Mouse (Mus musculus): ENCODE results near the gene Aff1. TPM values are rescaled to one million over a fixed set of nuclear protein-coding genes. Genes with fewer than 3 reads are reported as not detected.

The Aff1 gene
- polyA plus RNA-seq, 1 experiment: 19.2 TPM

DNA sequence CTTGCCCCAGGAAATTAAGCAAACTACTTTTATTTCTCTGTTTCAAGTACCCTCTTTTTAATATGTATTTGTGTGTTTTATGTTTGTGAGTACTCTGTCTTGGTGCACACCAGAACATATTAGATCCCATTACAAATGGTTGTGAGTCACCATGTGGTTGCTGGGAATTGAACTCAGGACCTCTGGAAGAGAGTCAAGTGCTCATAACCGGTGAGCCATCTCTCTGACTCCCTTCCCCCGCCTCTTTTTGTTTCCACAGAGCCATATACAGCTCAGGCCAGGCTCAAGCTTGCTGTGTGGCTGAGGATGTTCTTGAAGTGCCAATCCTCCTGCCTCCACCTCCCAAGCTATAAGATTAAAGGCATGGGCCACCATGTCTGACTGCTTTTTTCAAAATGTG, 26.3 kb upstream of the Aff1 start:
- TF ChIP-seq CTCF (IDR thresholded peaks at IDR 0.05; ENCODE audit: insufficient read depth, low read length) (no peak), POLR2A (IDR thresholded peaks at IDR 0.05; ENCODE audit: borderline replicate concordance, extremely low read depth, low read depth, low read length) (no peak)
- H3K4me1 ChIP-seq (ENCODE audit: control insufficient read depth, insufficient read depth, low read length): no peaks in the 10 kb centered on the region
- H3K4me3 ChIP-seq (replicated peaks; ENCODE audit: extremely low read depth, low read depth, low read length): no peak overlapping the region
- DNase-seq: no peak
- 61% methylated on average over 2 of the region's 2 CpGs for WGBS

DNA sequence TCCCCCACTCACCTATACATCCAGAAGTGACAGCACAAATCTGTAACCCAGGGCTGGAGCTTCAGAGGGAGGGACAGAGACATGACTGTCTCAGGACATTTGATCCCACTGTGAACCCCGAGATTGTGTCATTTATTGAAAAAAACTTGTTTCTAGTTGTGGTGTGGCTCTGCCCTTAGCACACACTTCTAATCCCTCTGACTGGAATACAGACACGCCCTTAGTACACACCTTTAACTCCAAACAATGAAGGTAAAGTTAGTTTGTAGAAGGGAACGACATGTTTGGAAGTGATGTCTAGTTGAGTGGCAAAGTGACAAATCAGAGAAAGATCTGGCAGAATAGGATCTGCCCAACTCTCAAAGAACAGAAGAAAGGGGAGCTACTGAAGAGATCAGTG, 20.3 kb upstream of the Aff1 start:
- no peaks in the 10 kb centered on the region for H3K4me1 ChIP-seq (ENCODE audit: control insufficient read depth, insufficient read depth, low read length)
- no peak for TF ChIP-seq CTCF (IDR thresholded peaks at IDR 0.05; ENCODE audit: insufficient read depth, low read length)
- TF ChIP-seq POLR2A (IDR thresholded peaks at IDR 0.05; ENCODE audit: borderline replicate concordance, extremely low read depth, low read depth, low read length): no peak
- no peak overlapping the region for H3K4me3 ChIP-seq (replicated peaks; ENCODE audit: extremely low read depth, low read depth, low read length)
- DNase-seq: no peak
- WGBS: 64% methylated on average over 3 of the region's 3 CpGs

GRCm38 (mm10) chr5:103673611-103674010, 18.6 kb upstream of the Aff1 start:
- WGBS: 82% methylated on average over 4 of the region's 4 CpGs
- H3K4me3 ChIP-seq (replicated peaks; ENCODE audit: extremely low read depth, low read depth, low read length): no peak overlapping the region
- TF ChIP-seq POLR2A (IDR thresholded peaks at IDR 0.05; ENCODE audit: borderline replicate concordance, extremely low read depth, low read depth, low read length) (no peak), CTCF (IDR thresholded peaks at IDR 0.05; ENCODE audit: insufficient read depth, low read length) (no peak)
- no peaks in the 10 kb centered on the region for H3K4me1 ChIP-seq (ENCODE audit: control insufficient read depth, insufficient read depth, low read length)
- DNase-seq: no peak

- WGBS: 71% methylated on average over 6 of the region's 6 CpGs
- H3K4me3 ChIP-seq (replicated peaks; ENCODE audit: extremely low read depth, low read depth, low read length): no peak overlapping the region
- no peaks in the 10 kb centered on the region for H3K4me1 ChIP-seq (ENCODE audit: control insufficient read depth, insufficient read depth, low read length)
- no peak for DNase-seq
- TF ChIP-seq POLR2A (IDR thresholded peaks at IDR 0.05; ENCODE audit: borderline replicate concordance, extremely low read depth, low read depth, low read length): no peak
- TF ChIP-seq CTCF (IDR thresholded peaks at IDR 0.05; ENCODE audit: insufficient read depth, low read length): no peak
These were observed 17.7 kb upstream of the Aff1 start for GRCm38 (mm10) chr5:103674482-103674881.

DNA sequence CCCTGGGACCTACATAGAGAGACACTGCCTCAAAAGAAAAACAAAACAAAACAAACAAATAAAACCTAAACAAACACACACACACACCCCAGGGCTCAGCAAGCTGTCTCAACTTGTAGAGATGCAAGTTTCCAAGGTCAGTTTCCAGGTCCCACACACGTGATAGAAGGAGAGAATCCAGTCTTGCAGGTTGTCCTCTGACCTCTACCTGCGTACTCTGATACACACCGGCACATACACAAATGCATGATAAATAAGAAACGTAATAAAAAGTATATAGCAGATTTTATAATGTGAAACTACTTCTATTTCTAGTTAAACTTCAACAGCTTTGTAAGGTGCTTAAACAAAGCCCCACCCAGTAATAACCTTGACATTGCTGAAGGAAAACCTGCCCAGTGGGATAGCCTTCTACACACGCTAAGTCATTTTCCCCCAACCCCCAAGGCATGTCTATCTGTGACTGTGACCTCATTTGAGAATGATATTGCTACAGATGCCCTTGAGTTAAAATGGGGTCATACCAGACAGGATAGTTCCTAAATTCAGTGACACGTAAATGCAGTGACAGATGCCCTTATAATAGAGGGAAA, 15.8 kb upstream of the Aff1 start:
- no peak for TF ChIP-seq POLR2A (IDR thresholded peaks at IDR 0.05; ENCODE audit: borderline replicate concordance, extremely low read depth, low read depth, low read length)
- TF ChIP-seq CTCF (IDR thresholded peaks at IDR 0.05; ENCODE audit: insufficient read depth, low read length): no peak
- 76% methylated on average over 6 of the region's 6 CpGs for WGBS
- Histone ChIP-seq H3K4me3 (replicated peaks; ENCODE audit: extremely low read depth, low read depth, low read length) (no peak overlapping the region), H3K4me1 (ENCODE audit: control insufficient read depth, insufficient read depth, low read length) (no peaks in the 10 kb centered on the region)
- no peak for DNase-seq

GRCm38 (mm10) chr5:103677894-103678293, 14.3 kb upstream of the Aff1 start:
- Histone ChIP-seq H3K4me3 (replicated peaks; ENCODE audit: extremely low read depth, low read depth, low read length) (no peak overlapping the region), H3K4me1 (ENCODE audit: control insufficient read depth, insufficient read depth, low read length) (no peaks in the 10 kb centered on the region)
- DNase-seq: no peak
- 81% methylated on average over 6 of the region's 6 CpGs for WGBS
- TF ChIP-seq CTCF (IDR thresholded peaks at IDR 0.05; ENCODE audit: insufficient read depth, low read length) (no peak), POLR2A (IDR thresholded peaks at IDR 0.05; ENCODE audit: borderline replicate concordance, extremely low read depth, low read depth, low read length) (no peak)

GRCm38 (mm10) chr5:103678974-103679373, 13.2 kb upstream of the Aff1 start:
- H3K4me1 ChIP-seq (ENCODE audit: control insufficient read depth, insufficient read depth, low read length): no peaks in the 10 kb centered on the region
- no peak for DNase-seq
- 90% methylated on average over 5 of the region's 5 CpGs for WGBS
- no peak overlapping the region for H3K4me3 ChIP-seq (replicated peaks; ENCODE audit: extremely low read depth, low read depth, low read length)
- no peak for TF ChIP-seq CTCF (IDR thresholded peaks at IDR 0.05; ENCODE audit: insufficient read depth, low read length)

DNA sequence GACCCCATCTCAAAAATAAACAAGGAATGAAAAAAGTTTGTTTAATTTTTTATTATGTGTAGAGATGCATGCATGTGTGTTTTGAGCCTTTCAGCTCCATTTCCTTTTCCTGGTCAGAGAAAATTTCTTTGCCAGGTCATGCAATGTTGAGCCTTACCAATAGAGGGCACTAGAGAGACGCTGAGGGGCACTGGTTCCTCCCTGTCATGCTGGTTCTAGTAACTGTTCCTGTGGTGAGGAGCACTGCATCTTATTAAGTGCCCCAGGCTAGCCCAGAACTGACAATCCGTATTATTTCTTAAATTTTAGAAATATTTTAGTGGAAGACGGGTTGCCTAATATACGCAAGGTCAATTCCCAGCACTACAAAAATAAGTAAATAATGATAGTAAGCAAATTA, 11.8 kb upstream of the Aff1 start:
- TF ChIP-seq CTCF (IDR thresholded peaks at IDR 0.05; ENCODE audit: insufficient read depth, low read length): peak; percentile 90
- no peak for TF ChIP-seq POLR2A (IDR thresholded peaks at IDR 0.05; ENCODE audit: borderline replicate concordance, extremely low read depth, low read depth, low read length)

DNA sequence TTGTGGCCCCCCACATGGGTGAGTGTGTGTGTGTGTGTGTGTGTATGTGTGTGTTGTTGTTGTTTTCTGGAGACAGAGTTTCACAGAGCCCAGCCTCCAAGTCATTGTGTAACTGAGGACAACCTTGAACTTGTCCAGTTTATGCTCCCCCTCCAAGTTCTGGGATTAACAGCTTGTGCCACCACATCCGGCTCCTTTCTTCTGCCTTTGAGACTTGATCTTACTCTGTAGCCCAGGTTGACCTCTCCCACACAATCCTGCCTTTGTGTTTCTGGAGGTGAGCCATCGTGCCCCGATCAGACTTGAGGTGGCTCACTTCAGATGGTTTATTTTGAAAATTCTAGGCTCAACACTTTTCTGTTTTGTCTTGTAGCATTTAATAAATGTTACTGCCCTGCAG, 10.3 kb upstream of the Aff1 start:
- TF ChIP-seq POLR2A (IDR thresholded peaks at IDR 0.05; ENCODE audit: borderline replicate concordance, extremely low read depth, low read depth, low read length) (no peak), CTCF (IDR thresholded peaks at IDR 0.05; ENCODE audit: insufficient read depth, low read length) (no peak)
- WGBS: 41% methylated on average over 3 of the region's 3 CpGs
- Histone ChIP-seq H3K4me1 (ENCODE audit: control insufficient read depth, insufficient read depth, low read length) (no peaks in the 10 kb centered on the region), H3K4me3 (replicated peaks; ENCODE audit: extremely low read depth, low read depth, low read length) (no peak overlapping the region)
- DNase-seq: no peak

More for the DNA sequence above, 11.8 kb upstream of the Aff1 start:
- H3K4me1 ChIP-seq (ENCODE audit: control insufficient read depth, insufficient read depth, low read length): no peaks in the 10 kb centered on the region
- DNase-seq: peak; percentile 67
- no peak overlapping the region for H3K4me3 ChIP-seq (replicated peaks; ENCODE audit: extremely low read depth, low read depth, low read length)
- WGBS: 43% methylated on average over 4 of the region's 4 CpGs

- no peak for TF ChIP-seq POLR2A (IDR thresholded peaks at IDR 0.05; ENCODE audit: borderline replicate concordance, extremely low read depth, low read depth, low read length)
- no peak for TF ChIP-seq CTCF (IDR thresholded peaks at IDR 0.05; ENCODE audit: insufficient read depth, low read length)
- no peak for DNase-seq
- WGBS: 62% methylated on average over 5 of the region's 5 CpGs
- Histone ChIP-seq H3K4me3 (replicated peaks; ENCODE audit: extremely low read depth, low read depth, low read length) (no peak overlapping the region), H3K4me1 (ENCODE audit: control insufficient read depth, insufficient read depth, low read length) (no peaks in the 10 kb centered on the region)
These were observed 2.5 kb upstream of the Aff1 start for GRCm38 (mm10) chr5:103689645-103690044.

Measured in lung, adult 2 months (tissue).